Mouse (Mus musculus) adrenal gland, postnatal 10 days (tissue): ENCODE measurements at regions not wholly inside any gene's neighbourhood (a gene's known extent, or its start where the extent isn't known, plus 50 kb on each side); places are given as distances from the start of the nearest gene placed in this dataset.
"Not testable (repeated sequence)": the region's sequence is repeated elsewhere in the genome, so short reads cannot be mapped to it uniquely, and the experiment has no call there.

Experiments used
- DNase-seq: peaks from one replicate; pipeline ENCODE4 v3.0.0; 2021; ENCODE audit warnings: mixed read lengths

- DNase-seq = peak; percentile 50
Measured at GRCm38 (mm10) chr12:21680026-21680425, 262.6 kb upstream of the Ywhaq start.

DNA sequence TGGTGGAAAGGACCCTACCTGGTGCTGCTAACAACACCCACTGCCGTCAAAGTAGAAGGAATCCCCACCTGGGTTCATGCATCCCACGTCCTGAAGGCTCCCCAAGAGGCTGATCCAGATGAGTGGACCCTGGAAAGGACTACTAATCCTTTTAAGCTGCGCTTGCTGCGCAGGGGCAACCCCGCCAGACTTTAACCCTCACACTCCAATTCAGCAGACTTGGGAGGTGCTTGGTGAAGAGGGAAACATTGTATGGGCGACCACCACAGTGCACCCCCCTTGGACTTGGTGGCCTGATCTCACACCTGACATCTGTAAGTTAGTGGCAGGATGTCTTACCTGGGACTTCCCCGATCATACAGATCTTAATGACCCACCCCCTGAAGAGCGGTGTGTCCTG, 231.9 kb upstream of the Ywhaq start:
- not testable (repeated sequence) for DNase-seq

- DNase-seq = peak; percentile 77
Measured at GRCm38 (mm10) chr12:21613781-21614180, 196.3 kb upstream of the Ywhaq start.

- DNase-seq = no peak
Measured at GRCm38 (mm10) chr12:21568415-21569040, 151.1 kb upstream of the Ywhaq start.

- not testable (repeated sequence) for DNase-seq
Measured at GRCm38 (mm10) chr12:21543962-21544361, 126.5 kb upstream of the Ywhaq start.

- peak; percentile 82 for DNase-seq
Measured at GRCm38 (mm10) chr12:21543153-21543894, 125.9 kb upstream of the Ywhaq start.

GRCm38 (mm10) chr12:21531766-21532165, 114.3 kb upstream of the Ywhaq start:
- no peak for DNase-seq

GRCm38 (mm10) chr12:21529367-21529766, 111.9 kb upstream of the Ywhaq start:
- not testable (repeated sequence) for DNase-seq

DNA sequence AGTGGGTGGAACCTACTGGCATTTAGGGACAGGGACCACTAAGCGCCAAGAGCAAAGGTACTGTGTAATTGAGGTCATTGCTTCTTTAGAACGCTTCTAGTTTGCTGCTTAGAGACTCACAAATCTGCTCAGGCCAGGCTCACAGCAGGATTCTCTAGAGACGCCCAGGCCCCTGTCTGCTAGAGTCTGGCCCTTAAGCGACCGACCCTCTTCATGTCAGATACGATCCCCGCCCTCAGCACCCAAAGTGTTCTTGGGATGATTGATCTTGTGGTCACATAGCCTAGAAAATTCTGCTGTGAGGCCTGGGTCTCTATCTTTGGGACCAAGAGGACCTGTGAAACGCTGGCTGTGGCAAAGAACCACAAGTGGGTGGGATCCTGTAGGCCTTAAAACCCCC, 109.9 kb upstream of the Ywhaq start:
- DNase-seq = not testable (repeated sequence)

GRCm38 (mm10) chr12:21526906-21527305, 109.5 kb upstream of the Ywhaq start:
- not testable (repeated sequence) for DNase-seq

DNA sequence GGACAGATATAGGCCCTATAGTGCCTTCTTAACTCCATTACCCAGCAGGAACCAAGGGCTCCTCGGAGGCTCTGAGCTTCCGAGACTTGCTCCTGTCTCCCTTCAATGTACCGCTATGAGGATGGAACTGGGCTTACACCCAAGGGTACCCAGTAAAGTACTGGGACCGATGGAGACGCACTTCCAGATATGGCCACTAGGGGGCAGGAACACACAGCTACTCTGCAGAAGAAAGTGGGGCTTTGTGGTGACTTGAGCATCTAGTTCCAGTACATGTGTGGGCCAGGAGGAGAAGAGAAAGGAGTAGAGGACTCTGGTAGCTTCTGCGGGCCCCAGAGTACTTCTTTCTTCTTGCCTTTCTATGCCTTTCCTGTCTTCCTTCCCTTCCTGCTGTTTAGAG, 108.1 kb upstream of the Ywhaq start:
- not testable (repeated sequence) for DNase-seq

GRCm38 (mm10) chr12:21522621-21523020, 105.2 kb upstream of the Ywhaq start:
- DNase-seq = no peak

- DNase-seq = peak; percentile 8
Measured at GRCm38 (mm10) chr12:21519058-21519457, 101.6 kb upstream of the Ywhaq start.

GRCm38 (mm10) chr12:21512736-21513135, 95.3 kb upstream of the Ywhaq start:
- DNase-seq = no peak

DNA sequence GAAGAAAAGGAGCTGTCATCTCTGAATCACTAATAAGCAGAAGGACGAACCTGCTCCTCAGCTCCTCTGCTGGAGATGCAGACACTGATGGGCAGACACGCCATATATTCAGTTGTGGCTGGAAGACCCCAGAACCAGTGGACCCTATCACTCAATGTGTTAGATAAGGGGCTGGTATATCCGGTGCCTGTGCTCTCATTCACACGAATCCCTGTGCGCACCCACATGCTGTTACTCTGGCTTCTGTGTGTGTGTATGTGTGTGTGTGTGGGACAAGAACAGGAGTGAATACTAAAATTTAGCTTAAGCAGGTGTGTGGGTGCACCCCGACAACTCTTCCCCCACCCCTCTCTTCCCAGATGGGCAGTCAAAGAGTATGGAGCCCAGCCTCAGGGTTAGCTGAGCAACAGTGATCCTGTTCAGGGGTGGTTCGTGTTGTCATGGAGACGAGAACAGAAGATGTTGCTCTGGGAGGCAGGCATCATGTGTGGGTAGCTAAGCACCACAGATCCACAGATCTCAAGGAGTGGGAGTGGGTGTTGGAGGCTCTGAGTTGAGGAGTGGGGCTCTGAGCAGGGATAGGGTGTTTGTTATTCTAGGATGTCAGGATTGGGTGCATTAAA, 93.7 kb upstream of the Ywhaq start:
- no peak for DNase-seq

- DNase-seq = no peak
Measured at GRCm38 (mm10) chr12:21507080-21507479, 89.6 kb upstream of the Ywhaq start.

GRCm38 (mm10) chr12:21505731-21506368, 88.4 kb upstream of the Ywhaq start:
- no peak for DNase-seq

DNA sequence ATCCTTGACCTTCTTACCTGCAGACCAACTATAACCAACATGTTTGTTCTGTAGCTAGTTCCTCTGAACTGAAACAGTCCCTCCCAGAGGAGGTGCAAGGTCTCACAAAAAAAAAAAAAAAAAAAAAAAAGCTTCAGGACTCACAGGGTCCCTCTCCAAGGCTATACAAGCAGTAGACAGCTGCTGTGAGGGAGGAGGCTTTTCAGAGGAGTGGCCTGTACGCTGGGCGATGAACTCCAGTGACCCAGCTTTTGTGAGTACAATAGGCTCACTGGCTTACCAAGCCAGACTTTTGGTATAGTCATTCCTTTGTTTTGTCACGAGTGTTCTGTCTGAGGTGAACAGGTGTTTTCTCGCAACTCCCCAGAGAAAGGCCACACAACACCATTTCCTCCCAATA, 85.8 kb upstream of the Ywhaq start:
- DNase-seq = no peak

- no peak for DNase-seq
Measured at GRCm38 (mm10) chr12:21496974-21497373, 79.5 kb upstream of the Ywhaq start.

GRCm38 (mm10) chr12:21495511-21495910, 78.1 kb upstream of the Ywhaq start:
- no peak for DNase-seq

DNA sequence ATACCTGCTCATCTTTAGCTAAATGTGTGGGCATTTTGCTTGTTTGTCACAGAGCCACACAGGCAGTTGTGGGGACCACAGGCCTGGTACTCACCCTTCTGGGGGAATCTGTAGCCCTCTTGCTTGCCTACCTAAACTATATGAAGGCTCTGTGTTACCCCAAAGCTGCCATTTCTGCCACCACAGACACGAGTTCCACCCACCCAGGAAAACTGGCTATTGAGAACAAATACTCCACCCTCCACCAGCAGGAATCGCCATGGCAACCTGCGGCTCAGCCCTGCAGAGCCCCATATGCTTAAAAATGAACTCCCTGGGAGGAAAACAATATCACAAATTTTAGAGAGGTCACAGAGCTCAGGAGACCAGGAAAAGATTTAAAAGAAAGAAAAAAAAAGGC, 76.0 kb upstream of the Ywhaq start:
- DNase-seq = no peak

- no peak for DNase-seq
Measured at GRCm38 (mm10) chr12:21492549-21493291, 75.3 kb upstream of the Ywhaq start.
